Mouse (Mus musculus) ES-Bruce4 (cell line): ENCODE data around the gene Pard3.

Experiments
- CTCF ChIP-seq: IDR thresholded peaks from one replicate; pipeline ENCODE4 v1.8.1; 2011; ENCODE audit warnings: low read depth, low read length
- POLR2A ChIP-seq: IDR thresholded peaks from one replicate; pipeline ENCODE4 v1.8.1; 2011; ENCODE audit warnings: low read length; ENCODE audit not compliant: insufficient read depth

DNA sequence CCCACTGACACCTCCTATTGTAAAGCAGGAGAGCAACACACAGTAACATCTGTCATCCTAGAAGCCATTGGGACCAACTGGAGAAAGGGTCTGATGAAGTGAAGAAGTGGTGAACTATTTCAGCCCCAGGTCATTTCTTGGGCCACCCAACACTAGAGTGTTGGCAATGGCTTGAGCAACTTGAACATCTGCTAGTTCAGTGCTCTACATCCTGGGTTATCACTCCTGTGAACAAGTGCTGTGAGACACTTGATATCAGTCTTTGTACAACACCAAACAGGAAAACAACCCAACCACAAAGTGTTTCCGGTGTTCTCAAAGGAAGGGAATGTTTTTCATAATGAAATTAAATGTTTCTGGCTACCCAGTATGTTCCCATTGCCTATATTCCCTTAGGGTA lies 438.1 kb downstream of the Pard3 start:
- TF ChIP-seq POLR2A (no peak), CTCF (no peak)
